Mouse (Mus musculus) sigmoid colon, adult 10 weeks (tissue): ENCODE measurements around the gene Klhl20. TPM values are rescaled to one million over a fixed set of nuclear protein-coding genes. Genes with fewer than 3 reads are reported as not detected.

Source experiments
- polyA plus RNA-seq: library from polyadenylated mRNA; stranded (reverse); fragments of 350-450 nt; fragmentation: Illumina TruSeq; extraction: RNeasy Lipid Tissue Mini Kit (QIAGEN cat#74804); gene quantifications from one replicate; pipeline ENCODE4 v1.2.3, GENCODE M21; 2014; ENCODE audit warnings: low read depth, low replicate concordance

Gene Klhl20
- polyA plus RNA-seq = 32.4 TPM

DNA sequence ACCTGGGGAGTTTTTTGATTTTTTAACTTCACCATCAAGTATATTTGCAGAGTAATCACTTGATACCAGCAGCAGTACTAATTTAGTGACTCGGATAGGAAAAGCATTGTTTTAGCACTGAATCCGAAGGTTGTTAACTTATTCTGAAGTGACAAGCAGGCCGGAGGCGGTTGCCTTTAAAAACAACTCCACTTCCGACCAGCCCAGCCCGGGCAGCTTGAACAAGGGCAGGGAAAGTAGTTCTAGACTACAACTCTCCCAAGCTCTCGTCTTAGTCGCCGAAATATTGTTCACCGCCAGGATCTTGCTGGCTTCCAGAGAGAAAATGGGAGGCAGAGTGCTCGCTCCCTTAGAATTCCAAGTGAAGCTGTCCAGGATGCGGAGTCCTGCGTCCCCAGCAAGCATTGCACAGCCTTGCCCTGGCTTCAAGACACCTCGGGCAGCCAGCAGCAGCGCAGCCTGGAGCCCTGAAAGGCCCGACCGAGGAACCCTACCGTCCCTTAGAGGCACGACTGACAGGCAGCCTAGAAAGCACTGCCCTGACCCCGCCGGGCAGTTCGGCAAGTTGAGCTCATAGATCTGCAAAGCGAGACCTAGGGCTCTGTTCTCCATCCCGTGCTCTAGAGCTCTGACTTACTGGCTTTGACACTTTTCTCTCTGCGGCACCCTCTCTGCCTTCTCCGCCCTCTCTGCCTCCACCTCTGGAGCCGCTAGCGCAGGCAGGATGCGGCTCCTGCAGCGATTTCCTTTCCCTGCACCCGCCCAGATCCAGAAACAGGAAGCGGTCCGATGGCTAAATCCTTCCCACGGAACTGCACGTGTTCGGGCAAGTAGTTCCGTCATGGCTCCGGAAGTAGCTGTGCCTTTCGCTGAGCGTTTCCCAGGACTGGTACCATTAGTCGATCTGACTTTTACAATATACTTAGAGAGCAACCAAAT is at the start of gene Klhl20:
Klhl20 (minus strand) TSS at position 786 of the 939 bp plus-strand sequence.

DNA sequence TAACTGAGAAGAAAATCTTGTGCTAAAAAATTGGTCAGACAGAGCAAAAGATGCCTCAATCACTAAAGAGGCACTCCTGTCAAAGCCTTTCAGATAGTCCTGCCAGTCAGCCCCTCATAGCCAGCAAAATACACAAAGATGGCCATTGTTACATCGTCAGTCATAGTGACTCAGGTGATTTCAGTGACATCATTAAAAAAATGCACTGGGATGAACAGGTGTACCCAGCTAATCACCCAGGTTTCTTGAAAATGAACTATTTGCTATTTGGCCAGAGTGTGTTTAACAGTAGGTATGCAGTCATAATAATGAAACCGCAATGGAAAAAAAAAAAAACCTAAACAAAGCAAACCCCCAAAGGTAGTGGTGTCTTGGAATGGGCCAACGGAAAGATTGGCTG is 27.9 kb upstream of the Klhl20 start, which contains the start of gene Tex50:
Tex50 (minus strand) TSS at position 101 of the 400 bp plus-strand sequence.

DNA sequence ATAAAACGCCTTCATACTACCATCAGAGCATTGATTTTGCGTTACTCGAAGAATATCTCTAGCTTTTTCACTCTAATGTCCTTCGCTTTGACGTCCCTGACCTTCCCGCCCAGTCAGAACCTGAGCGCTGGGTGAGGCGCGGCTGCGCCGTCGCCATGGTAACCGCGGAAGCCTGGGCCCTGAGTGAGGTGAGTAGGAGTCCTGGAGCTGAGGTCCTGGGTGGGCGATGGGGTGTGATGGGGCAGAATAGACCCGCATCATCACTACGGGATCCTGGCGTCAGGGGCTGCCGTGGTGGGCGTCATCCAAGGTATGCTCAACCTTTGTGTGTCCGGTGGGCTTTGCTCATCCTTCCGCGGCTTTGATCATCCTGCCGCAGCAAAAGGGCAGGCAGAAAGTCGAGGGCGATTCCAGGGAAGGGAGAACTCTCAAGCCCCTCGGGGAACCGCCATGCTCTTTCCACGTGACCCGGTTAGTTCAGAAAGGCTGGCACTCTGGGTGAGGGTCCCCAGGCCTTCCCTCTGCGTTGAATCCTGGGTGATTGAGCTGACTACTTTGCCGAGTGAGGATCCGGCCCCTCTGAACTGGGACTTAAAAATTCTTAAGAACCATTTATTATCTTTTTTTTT is 11.3 kb upstream of the Klhl20 start, which contains the start of gene Ankrd45:
Ankrd45 (plus strand) TSS at position 161 of the 629 bp plus-strand sequence.

DNA sequence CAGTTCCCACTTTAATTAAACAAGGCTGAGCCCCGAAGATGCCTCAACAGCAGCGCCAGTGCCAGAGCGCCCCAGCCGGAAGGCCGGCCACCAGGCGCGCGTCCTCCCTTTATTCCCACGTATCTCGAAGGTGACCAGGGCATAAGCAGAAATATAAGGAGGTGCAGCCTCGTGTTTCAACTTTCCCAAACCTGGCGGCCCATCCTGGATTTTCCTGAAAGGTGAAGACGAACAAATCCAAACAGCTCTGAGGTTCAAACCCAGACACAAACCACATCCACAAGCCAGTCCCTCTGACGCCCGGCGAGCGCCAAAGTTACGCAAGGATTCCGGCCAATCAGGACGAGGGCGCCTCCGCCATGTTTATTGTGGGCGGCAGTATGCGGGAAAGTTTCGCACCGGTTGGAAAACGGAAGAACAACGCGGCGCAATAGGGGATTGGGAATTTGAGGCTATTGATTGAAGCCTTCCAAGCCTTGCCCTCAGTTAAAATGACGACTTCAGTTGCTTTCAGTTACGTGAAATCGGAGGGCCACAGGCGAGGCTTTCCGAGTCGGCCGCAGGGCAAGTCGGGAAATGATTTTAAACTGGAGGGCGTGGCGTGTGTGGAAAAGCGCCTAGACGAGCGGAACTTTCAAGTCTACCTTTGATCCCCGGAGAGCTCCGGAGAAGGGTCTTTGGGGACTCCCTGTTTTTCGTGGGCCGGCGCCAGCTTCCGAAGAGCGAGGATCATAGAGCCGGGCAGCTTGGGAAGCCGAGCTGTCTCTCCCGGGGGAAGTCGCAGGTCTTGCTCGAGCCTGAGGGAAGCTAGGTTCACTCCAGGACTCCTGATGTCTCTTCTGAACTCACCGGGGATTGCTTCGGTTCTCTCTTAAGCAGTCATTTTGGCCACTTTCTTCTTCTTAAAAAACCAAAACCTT is 60.7 kb downstream of the Klhl20 start, which contains the start of the genes Dars2 and Cenpl:
Dars2 (minus strand) TSS at position 307 of the 920 bp plus-strand sequence.
Cenpl (plus strand) TSS at position 362 of the 920 bp plus-strand sequence.

Other genes with a start within 250 kb of the Klhl20 start
- 55.8 TPM for gene Rc3h1, start 225.1 kb downstream of the Klhl20 start, polyA plus RNA-seq
- gene Serpinc1, start 152.9 kb downstream of the Klhl20 start, polyA plus RNA-seq = 0.76 TPM
- 9.0 TPM for gene Zbtb37, start 96.7 kb downstream of the Klhl20 start, polyA plus RNA-seq
- 13.1 TPM for gene Dars2, start 60.9 kb downstream of the Klhl20 start, polyA plus RNA-seq
- 25.2 TPM for gene Cenpl, start 60.8 kb downstream of the Klhl20 start, polyA plus RNA-seq
- gene Ankrd45, start 11.2 kb upstream of the Klhl20 start, polyA plus RNA-seq = 0.79 TPM
- not detected for gene Tex50, start 27.8 kb upstream of the Klhl20 start, polyA plus RNA-seq
- 2,850 TPM for gene Prdx6, start 119.7 kb upstream of the Klhl20 start, polyA plus RNA-seq